Mouse (Mus musculus): ENCODE results near the gene Fam155a.
"Not testable (repeated sequence)": the region's sequence is repeated elsewhere in the genome, so short reads cannot be mapped to it uniquely, and the experiment has no call there.

Gene Fam155a

DNA sequence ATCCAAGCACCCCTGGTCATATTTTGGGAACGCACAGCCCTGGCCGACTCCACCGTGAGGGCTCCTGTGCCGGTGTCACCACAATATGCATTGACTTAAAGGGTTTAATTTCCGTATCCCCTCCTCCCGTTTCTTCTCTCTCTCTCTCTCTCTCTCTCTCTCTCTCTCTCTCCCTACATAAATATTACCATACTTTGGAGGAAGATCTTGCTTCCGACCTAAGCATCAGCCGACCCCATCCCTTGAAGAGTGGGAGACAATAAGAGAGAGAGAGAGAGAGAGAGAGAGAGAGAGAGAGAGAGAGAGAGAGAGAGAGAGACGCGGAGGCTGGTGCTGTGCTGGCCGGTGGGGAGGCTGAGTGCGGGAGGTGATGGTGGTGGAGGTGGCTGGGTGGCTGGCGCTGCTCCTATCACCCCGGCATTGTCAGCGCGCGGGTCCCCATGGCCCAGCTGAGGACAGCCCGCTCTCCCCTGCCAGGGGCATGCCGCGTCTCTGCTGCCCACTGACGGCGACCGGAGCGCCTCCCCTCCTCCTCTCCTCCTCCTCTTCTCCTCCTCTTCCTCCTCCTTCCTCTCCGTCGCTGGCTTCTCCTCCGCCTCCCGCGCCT, at the start of gene Fam155a:
Gene Fam155a, minus strand, starts transcription at position 163 of the 607 bp plus-strand sequence.
- peak; percentile 10 for DNase-seq

DNA sequence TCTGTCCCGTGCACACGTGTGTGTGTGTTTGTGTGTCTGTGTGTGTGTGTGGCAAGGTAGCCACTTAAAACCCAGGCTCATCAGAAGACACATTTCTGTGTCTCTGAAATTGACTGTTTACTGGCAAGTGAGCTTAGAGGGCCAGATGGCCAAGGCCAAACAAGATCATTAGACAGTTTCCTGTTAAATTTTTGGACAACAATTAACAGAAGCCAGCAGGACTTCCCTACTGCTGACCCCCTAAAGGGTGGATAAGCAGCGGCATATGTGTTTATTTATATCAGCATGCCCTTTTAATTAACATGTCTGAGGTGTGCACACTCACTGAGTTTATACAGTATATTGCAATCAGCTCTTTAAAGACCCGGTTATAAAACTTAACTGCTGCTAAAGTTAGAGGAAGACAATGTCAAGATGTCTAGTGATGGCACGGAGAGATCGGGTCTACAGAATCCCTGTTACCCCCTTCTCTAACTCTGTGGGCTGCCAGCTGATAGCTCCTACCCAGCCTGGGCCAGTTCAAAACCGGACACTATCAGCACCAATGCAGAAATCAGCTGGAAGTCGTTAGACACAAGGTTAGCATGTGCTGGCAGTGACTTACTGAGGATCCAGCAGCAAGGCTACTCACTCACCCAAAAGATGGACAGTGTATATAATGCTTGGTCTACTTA, 42.4 kb upstream of the Fam155a start:
- DNase-seq, result no peak

- no peak for DNase-seq
Measured at GRCm38 (mm10) chr8:9810955-9811530, 40.1 kb upstream of the Fam155a start.

DNA sequence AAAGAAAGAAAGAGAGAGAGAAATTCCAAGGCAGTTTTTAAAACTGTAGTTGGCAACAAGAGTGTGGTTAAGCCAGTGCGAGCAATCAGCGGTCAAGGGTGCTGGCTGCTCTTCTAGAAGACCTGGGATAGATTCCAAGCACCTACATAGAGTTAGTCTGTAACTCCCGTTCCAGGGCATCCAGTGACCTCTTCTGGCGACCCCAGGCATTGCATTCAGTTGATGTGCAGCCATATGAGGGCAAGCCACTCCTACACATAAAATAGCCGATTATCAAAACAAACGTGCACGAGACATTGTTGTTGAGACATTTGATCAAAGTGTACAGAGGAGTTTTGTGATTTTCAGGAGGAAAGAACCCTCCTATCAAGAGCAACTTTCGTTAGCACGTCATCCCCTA, 37.6 kb upstream of the Fam155a start:
- DNase-seq, result no peak

GRCm38 (mm10) chr8:9805676-9806075, 34.7 kb upstream of the Fam155a start:
- DNase-seq, result no peak

GRCm38 (mm10) chr8:9800346-9800745, 29.4 kb upstream of the Fam155a start:
- DNase-seq, result not testable (repeated sequence)

DNA sequence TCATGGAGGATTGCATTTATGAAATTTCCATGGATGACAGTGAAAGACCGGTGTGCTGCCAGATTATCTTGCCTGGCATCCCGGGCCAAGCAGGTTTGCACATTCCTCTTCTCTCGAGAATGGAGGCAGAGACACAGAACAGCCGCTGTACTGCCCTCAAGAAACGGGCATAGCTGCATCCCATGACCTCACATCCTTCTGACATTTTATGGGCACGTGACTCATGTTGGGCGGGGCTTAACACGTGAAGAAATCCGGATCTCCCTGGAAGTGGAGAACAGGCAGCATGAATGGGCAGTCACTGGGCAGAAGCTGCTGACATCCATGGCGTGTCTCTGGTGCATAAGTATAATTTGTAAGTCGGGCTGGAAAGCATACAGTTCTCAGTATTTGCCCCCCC, 29.0 kb upstream of the Fam155a start:
- no peak for DNase-seq

DNA sequence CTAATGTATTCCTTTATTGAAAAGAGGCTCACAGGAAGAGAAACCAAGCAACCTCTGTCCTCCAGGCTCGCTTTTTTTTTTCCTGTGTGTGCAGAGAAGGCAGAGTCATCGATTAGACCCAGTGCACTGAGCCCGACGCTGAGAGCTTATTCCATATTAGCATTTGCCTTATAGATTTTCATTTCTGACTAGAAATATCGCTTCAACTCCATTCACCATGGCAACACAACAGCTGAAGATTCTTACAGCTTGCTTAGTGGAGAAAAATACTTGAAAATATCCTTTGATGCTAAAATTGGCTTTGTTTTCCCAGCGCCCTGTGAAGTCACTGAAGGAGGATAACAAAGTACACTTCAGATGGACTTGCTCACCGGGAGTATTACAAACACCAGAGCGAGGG, 26.6 kb upstream of the Fam155a start:
- DNase-seq, result no peak

- no peak for DNase-seq
Measured at GRCm38 (mm10) chr8:9795724-9796123, 24.8 kb upstream of the Fam155a start.

DNA sequence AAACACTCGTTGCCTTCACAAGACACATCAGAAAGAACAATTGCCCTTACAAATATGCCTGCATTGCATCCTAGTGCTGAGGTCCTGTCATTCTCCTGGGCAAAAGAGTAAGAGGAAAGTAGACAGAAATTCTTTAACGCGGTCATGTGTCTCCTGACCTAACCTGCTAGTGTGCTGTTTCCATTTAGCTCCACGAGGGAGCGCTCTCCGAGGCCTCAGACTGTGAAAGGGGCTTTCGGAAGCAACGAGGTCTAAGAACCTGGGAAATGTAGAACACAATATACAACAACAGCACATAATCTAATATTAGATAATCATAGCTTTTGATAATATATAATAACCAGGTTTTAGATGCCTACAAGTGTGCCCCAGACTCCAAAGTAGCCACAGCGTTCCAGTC, 22.4 kb upstream of the Fam155a start:
- DNase-seq, result no peak

DNA sequence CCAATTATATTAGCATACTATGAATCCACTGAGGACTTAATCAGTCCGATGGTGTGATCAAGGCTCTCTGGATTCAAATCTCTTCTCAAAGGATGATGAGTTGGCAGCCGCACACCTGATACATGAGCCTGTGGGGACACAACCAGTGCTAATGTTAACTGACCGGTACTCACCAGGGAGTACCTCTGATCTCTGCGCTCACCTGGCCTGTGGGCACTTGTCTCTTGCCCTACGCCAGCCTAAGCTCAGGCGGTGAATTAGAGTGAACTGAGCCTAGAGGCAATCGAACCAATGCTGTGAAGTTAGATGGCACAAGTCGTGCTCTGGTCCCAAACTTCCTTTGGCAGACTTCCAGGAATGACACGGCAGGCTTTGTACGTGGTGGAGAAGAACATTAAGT, 9.4 kb upstream of the Fam155a start:
- DNase-seq, result no peak

GRCm38 (mm10) chr8:9778148-9778547, 7.2 kb upstream of the Fam155a start:
- no peak for DNase-seq

GRCm38 (mm10) chr8:9776818-9777217, 5.9 kb upstream of the Fam155a start:
- DNase-seq, result no peak

DNA sequence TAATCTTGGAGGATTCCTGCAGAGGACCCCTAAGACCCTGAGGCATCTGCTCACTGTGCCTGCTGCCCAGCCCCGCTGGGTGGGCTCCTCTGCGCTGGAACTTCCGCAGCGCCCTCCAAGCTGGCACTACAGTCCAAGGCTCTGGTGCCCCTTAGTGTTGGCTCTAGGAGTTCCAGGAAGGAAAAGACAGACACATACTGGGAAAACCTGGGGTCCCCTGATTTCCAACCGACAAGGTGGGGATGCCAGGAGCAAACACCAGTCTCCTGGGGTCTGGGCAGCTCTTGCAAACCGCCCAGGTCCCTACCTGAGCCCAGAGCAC, 1.5 kb upstream of the Fam155a start:
- no peak for DNase-seq

DNA sequence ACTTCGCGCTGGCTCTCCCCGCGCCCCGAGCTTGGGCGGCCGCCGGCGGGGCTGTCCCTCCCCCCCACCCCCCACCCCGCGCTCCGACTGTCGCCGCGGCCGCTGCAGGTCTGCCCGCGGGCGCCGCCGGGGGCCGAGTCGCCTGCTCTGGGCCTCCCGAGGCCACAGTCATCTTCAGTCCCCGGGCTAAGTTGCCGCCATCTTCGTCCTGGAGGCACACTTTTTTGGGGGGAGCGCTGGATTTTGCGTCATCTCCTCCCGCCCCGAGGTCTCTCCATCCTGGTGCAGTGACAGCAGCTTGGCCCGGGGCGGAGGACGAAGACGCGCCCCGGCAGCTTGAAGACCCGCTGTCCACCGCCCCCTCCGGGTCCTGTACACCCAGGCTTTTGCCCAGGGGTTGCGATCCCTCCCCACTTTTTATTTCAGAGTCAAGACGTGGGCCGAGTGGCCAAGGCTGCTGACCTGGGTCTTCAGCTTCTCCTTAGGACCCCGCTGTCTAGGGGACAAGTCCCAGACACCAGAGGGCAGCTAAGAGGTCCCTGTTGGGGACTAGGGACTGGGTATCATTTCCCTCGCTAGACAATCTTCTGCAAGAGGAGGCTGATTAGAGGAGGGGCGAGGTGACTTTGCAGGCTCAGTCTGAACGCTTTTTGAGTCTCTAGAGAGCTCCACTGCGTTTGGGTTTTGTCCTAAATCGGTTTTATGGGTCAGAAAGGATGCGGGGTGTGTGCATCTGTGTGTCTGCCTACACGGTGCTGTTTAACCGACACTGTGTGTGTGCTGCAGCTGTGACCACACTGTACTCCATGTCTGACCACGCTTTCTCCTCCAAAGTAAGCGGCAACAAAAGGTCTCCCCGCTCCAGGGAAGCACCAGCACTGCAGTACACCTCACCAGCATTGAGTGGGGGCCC, 901 bp upstream of the Fam155a start:
- peak; percentile 13 for DNase-seq

DNA sequence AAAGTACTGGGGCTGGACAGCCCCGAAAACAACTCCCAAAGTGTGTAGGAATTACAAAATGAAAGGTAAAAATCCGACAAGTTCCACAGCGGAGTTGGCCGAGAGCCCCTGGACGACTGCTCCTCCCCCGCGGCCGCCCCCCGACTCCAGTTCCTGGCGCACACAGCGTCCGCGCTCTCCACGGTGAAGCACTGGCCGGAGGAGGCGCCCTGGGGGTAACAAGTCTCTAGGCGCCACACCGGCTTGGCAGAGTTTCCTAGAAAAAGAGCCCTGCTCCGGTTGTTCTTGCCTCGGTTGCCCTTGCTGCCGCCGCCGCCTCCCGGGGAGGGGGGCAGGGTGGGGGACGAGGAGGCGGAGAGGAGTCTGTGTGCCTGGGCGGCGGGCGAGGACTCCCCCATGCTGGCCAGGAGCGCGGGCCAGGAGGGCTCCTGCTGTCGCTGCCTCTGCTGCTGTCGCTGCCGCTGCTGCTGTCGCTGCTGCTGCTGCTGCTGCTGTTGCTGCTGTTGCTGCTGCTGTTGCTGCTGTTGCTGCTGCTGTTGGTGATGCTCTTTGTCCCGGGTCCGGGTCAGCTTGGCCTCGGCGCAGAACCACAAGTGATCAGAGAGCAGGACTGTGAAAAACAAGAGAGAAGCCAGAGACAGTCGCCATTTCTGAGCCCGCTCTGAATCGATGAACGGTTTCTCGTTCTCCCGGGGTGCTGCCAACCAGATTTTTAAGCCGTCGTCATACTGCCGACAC, 531 bp downstream of the Fam155a start:
- peak; percentile 27 for DNase-seq

DNA sequence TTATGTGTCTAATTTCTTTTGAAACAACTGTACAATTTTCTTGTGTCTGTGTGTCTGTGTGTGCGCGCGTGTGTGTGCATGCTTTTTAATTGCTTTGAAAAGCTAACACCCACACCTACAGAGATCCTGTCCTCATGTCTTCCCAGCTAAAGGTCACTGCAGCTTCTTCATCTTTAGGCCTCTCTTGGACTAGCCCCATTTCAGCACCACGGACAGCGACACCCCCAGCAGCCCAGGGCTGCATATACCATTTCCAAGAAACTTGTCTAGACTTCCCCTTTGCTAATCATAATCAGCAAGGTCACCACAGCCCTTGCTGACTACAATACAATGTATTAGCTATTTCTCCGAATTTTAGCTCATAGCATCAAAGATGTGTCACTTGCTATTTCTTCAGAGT, 1.9 kb downstream of the Fam155a start:
- DNase-seq, result peak; percentile 89

DNA sequence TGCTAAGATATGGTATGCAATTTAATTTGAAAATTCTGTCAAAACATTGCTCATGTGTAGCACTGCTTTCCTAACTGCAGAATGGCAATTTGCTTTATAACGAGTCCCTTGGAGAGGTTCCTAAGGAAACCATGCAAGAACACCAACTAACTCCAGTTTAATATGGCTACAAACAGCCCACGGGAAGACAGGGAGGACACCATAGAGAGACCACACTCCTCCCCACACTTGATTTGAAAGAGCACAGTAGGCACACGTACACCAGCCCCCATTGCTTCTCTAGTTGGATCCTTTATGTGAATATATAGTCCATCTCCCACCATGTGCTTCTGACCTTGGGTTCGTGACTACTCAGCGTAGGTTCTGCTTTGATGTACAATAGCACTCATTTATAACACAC, 35.8 kb downstream of the Fam155a start:
- no peak for DNase-seq

GRCm38 (mm10) chr8:9709791-9710190, 61.2 kb downstream of the Fam155a start:
- no peak for DNase-seq

- DNase-seq, result no peak
Measured at GRCm38 (mm10) chr8:9707433-9707832, 63.5 kb downstream of the Fam155a start.

DNA sequence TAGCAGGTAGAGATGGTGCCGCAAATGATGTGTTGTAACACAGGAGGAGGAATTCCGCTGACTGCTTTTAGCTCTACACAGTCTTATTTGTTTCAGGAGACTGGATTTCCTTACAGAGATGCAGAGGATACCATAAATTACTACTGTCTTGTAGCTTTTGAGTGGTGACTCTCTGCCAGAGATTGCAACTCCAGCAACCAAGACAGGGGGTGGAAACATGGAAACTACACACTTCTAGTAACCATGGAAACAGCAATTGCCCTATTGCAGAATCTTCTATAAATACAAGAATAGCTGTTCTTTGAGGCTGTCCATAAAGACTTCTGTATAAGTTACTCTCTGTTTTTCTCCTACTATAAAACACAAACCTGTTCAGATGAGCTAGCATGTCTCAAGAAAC, 76.2 kb downstream of the Fam155a start:
- DNase-seq, result no peak

DNA sequence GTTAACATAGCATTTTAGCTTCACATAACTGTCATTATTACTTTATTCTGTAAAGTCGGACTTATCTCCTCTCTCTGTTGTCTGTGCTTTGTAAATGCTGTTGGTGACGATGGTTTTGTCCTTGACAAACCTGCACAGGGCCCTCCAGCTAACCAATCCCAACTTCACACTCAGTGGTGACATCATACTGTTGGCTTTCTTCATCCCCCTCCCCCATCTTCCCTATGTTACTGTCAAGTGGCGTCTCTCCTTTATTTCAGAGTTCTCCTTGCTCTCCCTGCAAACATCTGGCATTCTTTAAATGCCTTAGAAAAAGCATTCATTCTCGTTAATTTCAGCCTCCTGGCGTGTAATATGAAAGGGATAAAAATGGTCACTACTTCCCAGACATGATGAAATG, 78.6 kb downstream of the Fam155a start:
- no peak for DNase-seq

DNA sequence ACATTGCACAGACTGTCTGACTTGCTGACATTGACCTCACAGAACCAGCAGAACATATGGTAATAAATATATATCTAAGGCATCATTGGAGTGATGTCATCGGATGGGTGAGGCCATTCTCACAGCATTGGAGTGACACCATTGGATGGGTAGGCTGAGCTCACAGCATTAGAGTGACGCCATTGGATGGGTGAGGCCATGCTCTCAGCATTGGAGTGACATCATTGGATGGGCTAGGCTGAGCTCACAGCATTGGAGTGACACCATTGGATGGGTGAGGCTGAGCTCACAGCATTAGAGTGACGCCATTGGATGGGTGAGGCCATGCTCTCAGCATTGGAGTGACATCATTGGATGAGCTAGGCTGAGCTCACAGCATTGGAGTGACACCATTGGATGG, 110.9 kb downstream of the Fam155a start:
- DNase-seq, result not testable (repeated sequence)

Measured in kidney, postnatal 10 days (tissue).